Mouse (Mus musculus) olfactory bulb, adult 2 months (tissue): ENCODE results near the gene Nudt16l1. TPM values are rescaled to one million over a fixed set of nuclear protein-coding genes. Genes with fewer than 3 reads are reported as not detected.

ENCODE experiments used
- H3K27ac ChIP-seq: fragments of 200-500 bp; 2 replicates; pipeline ENCODE4 v1.5.1; 2012; ENCODE audit warnings: low read depth, low read length; ENCODE audit not compliant: insufficient read depth
- H3K4me1 ChIP-seq: fragments of 200-500 bp; 2 replicates; pipeline ENCODE4 v1.6.1; 2012; ENCODE audit warnings: low read length; ENCODE audit not compliant: control insufficient read depth, insufficient read depth
- H3K4me3 ChIP-seq: fragments of 200-500 bp; 2 replicates; pipeline ENCODE4 v1.5.1; 2012; ENCODE audit warnings: mild to moderate bottlenecking, low read depth, low read length, moderate library complexity; ENCODE audit not compliant: insufficient read depth
- CTCF ChIP-seq: fragments of 200-500 bp; IDR thresholded peaks from 2 replicates; pipeline ENCODE4 v1.5.1; 2012; ENCODE audit warnings: low read depth, mild to moderate bottlenecking, low read length, moderate library complexity; ENCODE audit not compliant: insufficient read depth
- POLR2A ChIP-seq: fragments of 200-500 bp; IDR thresholded peaks from 2 replicates; pipeline ENCODE4 v1.6.1; 2012; ENCODE audit warnings: mild to moderate bottlenecking, low read depth, low read length, moderate library complexity; ENCODE audit not compliant: insufficient read depth
- WGBS: fragments of 180-500 bp; shearing (Covaris S2); methylation state at CpG from one replicate; pipeline ENCODE4 v1.1.7; 2018; 5-methylcytosine and 5-hydroxymethylcytosine counted together
- polyA plus RNA-seq: library from polyadenylated mRNA; stranded (reverse); fragments of >200 nt; gene quantifications from 2 replicates; pipeline ENCODE4 v1.2.4, GENCODE M21; 2012; ENCODE audit warnings: low replicate concordance; ENCODE audit not compliant: missing spikeins, insufficient read depth, insufficient read length

Nudt16l1 gene
- polyA plus RNA-seq, 1 experiment: not detected

GRCm38 (mm10) chr16:4943431-4943830 is 4.9 kb downstream of the Nudt16l1 start:
- Histone ChIP-seq H3K4me3 (no peak overlapping the region), H3K27ac (no peak overlapping the region), H3K4me1 (peaks cover 16% of the 10 kb centered on the region)
- TF ChIP-seq CTCF: no peak
- TF ChIP-seq POLR2A: no peak
- WGBS: 92% methylated on average over 3 of the region's 3 CpGs

- TF ChIP-seq POLR2A (no peak), CTCF (no peak)
- Histone ChIP-seq H3K4me1 (peaks cover 5% of the 10 kb centered on the region), H3K27ac (no peak overlapping the region), H3K4me3 (no peak overlapping the region)
- 68% methylated on average over 4 of the region's 4 CpGs for whole genome bisulfite sequencing
Observed at GRCm38 (mm10) chr16:4945415-4945814, 6.9 kb downstream of the Nudt16l1 start.

GRCm38 (mm10) chr16:4946155-4946554 is 7.6 kb downstream of the Nudt16l1 start:
- Histone ChIP-seq H3K4me1 (0 out of 2 replicates have a peak, but pooled peaks cover 2% of the 10 kb centered on the region), H3K4me3 (no peak overlapping the region), H3K27ac (no peak overlapping the region)
- WGBS: 82% methylated on average over 3 of the region's 3 CpGs
- TF ChIP-seq CTCF (no peak), POLR2A (no peak)

- Histone ChIP-seq H3K27ac (no peak overlapping the region), H3K4me1 (no peaks in the 10 kb centered on the region), H3K4me3 (no peak overlapping the region)
- no peak for TF ChIP-seq POLR2A
- no peak for TF ChIP-seq CTCF
- WGBS: 63% methylated on average over 4 of the region's 4 CpGs
Observed at GRCm38 (mm10) chr16:4947378-4947777, 8.8 kb downstream of the Nudt16l1 start.

- TF ChIP-seq CTCF: no peak
- no peak for TF ChIP-seq POLR2A
- Histone ChIP-seq H3K27ac (no peak overlapping the region), H3K4me1 (peaks cover 11% of the 10 kb centered on the region), H3K4me3 (no peak overlapping the region)
- 60% methylated on average over 3 of the region's 3 CpGs for WGBS
Observed at GRCm38 (mm10) chr16:4956609-4957008, 18.0 kb downstream of the Nudt16l1 start.

GRCm38 (mm10) chr16:4957446-4957845 is 18.9 kb downstream of the Nudt16l1 start:
- peaks cover 11% of the 10 kb centered on the region for H3K4me1 ChIP-seq
- no peak overlapping the region for H3K4me3 ChIP-seq
- TF ChIP-seq POLR2A (no peak), CTCF (no peak)
- H3K27ac ChIP-seq: no peak overlapping the region
- 75% methylated on average over 3 of the region's 3 CpGs for WGBS

- Histone ChIP-seq H3K27ac (no peak overlapping the region), H3K4me1 (peaks cover 18% of the 10 kb centered on the region), H3K4me3 (no peak overlapping the region)
- no peak for TF ChIP-seq CTCF
- no peak for TF ChIP-seq POLR2A
- WGBS: 76% methylated on average over 8 of the region's 8 CpGs
Observed at GRCm38 (mm10) chr16:4960260-4960659, 21.7 kb downstream of the Nudt16l1 start.

- no peak overlapping the region for H3K27ac ChIP-seq
- WGBS: 36% methylated on average over 9 of the region's 9 CpGs
- peak overlapping the region; percentile 87 for H3K4me3 ChIP-seq
- H3K4me1 ChIP-seq: peaks cover 10% of the 10 kb centered on the region
- TF ChIP-seq CTCF (no peak), POLR2A (no peak)
Observed at GRCm38 (mm10) chr16:4963346-4963745, 24.8 kb downstream of the Nudt16l1 start.

- peaks cover 10% of the 10 kb centered on the region for H3K4me1 ChIP-seq
- TF ChIP-seq CTCF: no peak
- peak; percentile 47 for TF ChIP-seq POLR2A
- WGBS: under 1% methylated on average over 76 of the region's 76 CpGs
- peak within 1 kb of the TSS; percentile 87 for H3K4me3 ChIP-seq
- peak within 1 kb of the TSS; percentile 74 for H3K27ac ChIP-seq
Observed at GRCm38 (mm10) chr16:4963797-4964709, 25.5 kb downstream of the Nudt16l1 start, which contains the start of gene Anks3. Anks3 (minus strand) TSS chr16:4964205.
